Mouse (Mus musculus) C2C12 (cell line): ENCODE data around the gene Smpd3.

ENCODE experiments used
- CEBPB ChIP-seq: IDR thresholded peaks from one replicate; pipeline ENCODE4 v1.6.1; 2011; ENCODE audit warnings: low read depth, mild to moderate bottlenecking, control low read depth, moderate library complexity
- CTCF ChIP-seq: IDR thresholded peaks from one replicate; pipeline ENCODE4 v1.5.1; 2011; ENCODE audit not compliant: control insufficient read depth, insufficient read depth, insufficient read length
- USF1 ChIP-seq: IDR thresholded peaks from one replicate; pipeline ENCODE4 v1.6.1; 2011; ENCODE audit warnings: low read depth, mild to moderate bottlenecking, control low read depth, moderate library complexity

DNA sequence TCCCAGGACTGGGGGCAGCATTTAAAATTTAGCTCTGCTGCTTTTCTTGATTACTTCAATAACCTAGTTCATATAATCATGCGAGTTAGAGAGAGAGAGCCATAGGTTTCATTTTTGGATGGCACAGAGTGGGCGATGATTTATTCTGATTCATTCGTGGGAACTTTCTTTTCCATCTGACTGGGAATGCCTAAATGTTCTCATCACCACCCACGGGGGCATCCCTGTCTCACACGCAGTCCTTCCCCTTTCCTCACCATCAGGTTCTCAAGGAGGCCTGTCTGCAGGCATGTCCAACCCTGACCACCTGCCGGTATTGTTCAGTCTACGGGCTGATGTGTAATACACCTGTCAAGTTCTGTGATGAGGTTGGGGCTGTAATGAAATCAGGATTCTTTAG, 16.4 kb downstream of the Smpd3 start:
- TF ChIP-seq USF1 (no peak), CEBPB (no peak), CTCF (no peak)
